ENCODE assay signal across 40 mouse cellular contexts in the genomic region with DNA sequence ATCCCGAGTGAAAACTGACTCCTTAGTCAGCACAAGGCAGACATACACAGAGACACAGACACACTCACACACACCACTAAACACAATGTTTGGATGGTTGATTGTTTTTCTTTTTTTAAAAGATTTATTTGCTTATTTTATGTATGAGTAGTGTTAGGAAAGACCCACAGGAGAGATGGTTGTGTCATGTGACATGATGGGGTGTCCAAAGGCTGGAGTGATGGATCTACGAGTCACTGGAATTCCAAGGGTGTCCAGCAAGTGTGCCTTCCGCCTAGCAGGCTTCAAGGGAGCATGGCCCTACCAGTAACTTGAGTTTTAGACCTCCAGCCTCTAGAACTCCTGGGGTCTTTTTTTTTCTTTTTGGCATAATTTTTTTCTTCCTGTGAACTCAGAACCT. TPM values are rescaled to one million over a fixed set of nuclear protein-coding genes. Genes with fewer than 3 reads are reported as not detected.
"Had no signal": no experiment of that assay in that cellular context is flagged by ENCODE, and none has a peak within 500 bp of the region (broad histone marks: within the 10 kb centered on the region; RNA-seq: fewer than 3 reads in every experiment).

No protein-coding gene starts in this region.

- H3K9me3 ChIP-seq: heart, embryonic 13.5 days; heart, embryonic 15.5 days; hindbrain, embryonic 13.5 days; hindbrain, embryonic 15.5 days; kidney, embryonic 15.5 days; limb, embryonic 13.5 days; limb, embryonic 15.5 days; liver, embryonic 13.5 days had no signal

- H3K27me3 ChIP-seq: heart, embryonic 13.5 days; heart, embryonic 15.5 days; hindbrain, embryonic 15.5 days; kidney, embryonic 15.5 days; limb, embryonic 13.5 days; limb, embryonic 15.5 days; liver, embryonic 13.5 days had no signal

- H3K4me3 ChIP-seq: heart, adult 2 months; heart, embryonic 13.5 days; heart, embryonic 15.5 days; hindbrain, embryonic 13.5 days; hindbrain, embryonic 15.5 days; kidney, embryonic 15.5 days; limb, embryonic 13.5 days; limb, embryonic 15.5 days; liver, embryonic 13.5 days had no signal

- H3K9ac ChIP-seq: heart, embryonic 13.5 days; heart, embryonic 15.5 days; hindbrain, embryonic 13.5 days; hindbrain, embryonic 15.5 days; kidney, embryonic 15.5 days; limb, embryonic 13.5 days; limb, embryonic 15.5 days; liver, embryonic 13.5 days had no signal

- H3K4me2 ChIP-seq: heart, embryonic 11.5 days; heart, embryonic 13.5 days; heart, embryonic 15.5 days; hindbrain, embryonic 13.5 days; hindbrain, embryonic 15.5 days; kidney, embryonic 15.5 days; limb, embryonic 13.5 days; limb, embryonic 15.5 days; liver, embryonic 13.5 days had no signal

- H3K36me3 ChIP-seq: heart, embryonic 13.5 days; heart, embryonic 15.5 days; hindbrain, embryonic 15.5 days; kidney, embryonic 15.5 days; limb, embryonic 13.5 days; limb, embryonic 15.5 days; liver, embryonic 13.5 days had no signal

- ATAC-seq: hindbrain, postnatal 0 days; intestine, embryonic 16.5 days had no signal

- H3K27ac ChIP-seq: heart, adult 2 months; heart, embryonic 13.5 days; heart, embryonic 15.5 days; hindbrain, embryonic 13.5 days; hindbrain, embryonic 15.5 days; hindbrain, postnatal 0 days; kidney, embryonic 15.5 days; kidney, postnatal 0 days; limb, embryonic 13.5 days; limb, embryonic 15.5 days had no signal

- DNase-seq: gastrocnemius, postnatal 14 days; gastrocnemius, postnatal 36 days; heart, adult 11 months; heart, adult 2 months; heart, postnatal 14 days; heart, postnatal 36 days; kidney, adult 11 months; kidney, adult 2 months; kidney, adult 9 months; kidney, postnatal 14 days; kidney, postnatal 36 days; layer of hippocampus, adult 9-11 months; layer of hippocampus, postnatal 36 days; left cerebral cortex, postnatal 4 days; liver, embryonic 13.5 days had no signal

RNA-seq across cellular contexts. Expression of a gene that starts 36.1 kb away (rescaled TPM):
- total RNA-seq: gastrocnemius, adult 18-20 months; gastrocnemius, adult 8-10 months; gastrocnemius, postnatal 14 days; gastrocnemius, postnatal 36 days; heart, adult 2 months; heart, postnatal 14 days; heart, postnatal 36 days; hematopoietic stem cell, adult 5-6 weeks; hindbrain, postnatal 0 days; layer of hippocampus, adult 18-20 months; layer of hippocampus, adult 8-10 months; layer of hippocampus, postnatal 14 days; layer of hippocampus, postnatal 36 days; left cerebral cortex, adult 18-20 months; left cerebral cortex, adult 8-10 months; left cerebral cortex, postnatal 10 days; left cerebral cortex, postnatal 25 days; left cerebral cortex, postnatal 4 days had no signal
- polyA plus RNA-seq: heart, adult 2 months; heart, embryonic 11.5 days; heart, embryonic 13.5 days; heart, embryonic 15.5 days; heart, postnatal 0 days; hindbrain, embryonic 11.5 days; hindbrain, embryonic 13.5 days; hindbrain, embryonic 15.5 days; hindbrain, postnatal 0 days; limb, embryonic 11.5 days; limb, embryonic 13.5 days; limb, embryonic 15.5 days; liver, adult 2 months had no signal
